Mouse (Mus musculus): Measurements from ENCODE around the gene Tmprss11a.

GRCm38 (mm10) chr5:86407191-86407590 is 61.6 kb downstream of the Tmprss11a start:
- no peak for TF ChIP-seq CTCF (IDR thresholded peaks at IDR 0.05; ENCODE audit: control insufficient read depth, insufficient read depth, low read length)
- TF ChIP-seq POLR2A (IDR thresholded peaks at IDR 0.05; ENCODE audit: borderline replicate concordance, control insufficient read depth, low read depth, low read length), result no peak
